Mouse (Mus musculus): ENCODE measurements around the gene Tigit. TPM values are rescaled to one million over a fixed set of nuclear protein-coding genes. Genes with fewer than 3 reads are reported as not detected.

The Tigit gene
- not detected for polyA plus RNA-seq (2014; fragmentation: Illumina TruSeq; extraction: RNeasy Lipid Tissue Mini Kit (QIAGEN cat#74804))

DNA sequence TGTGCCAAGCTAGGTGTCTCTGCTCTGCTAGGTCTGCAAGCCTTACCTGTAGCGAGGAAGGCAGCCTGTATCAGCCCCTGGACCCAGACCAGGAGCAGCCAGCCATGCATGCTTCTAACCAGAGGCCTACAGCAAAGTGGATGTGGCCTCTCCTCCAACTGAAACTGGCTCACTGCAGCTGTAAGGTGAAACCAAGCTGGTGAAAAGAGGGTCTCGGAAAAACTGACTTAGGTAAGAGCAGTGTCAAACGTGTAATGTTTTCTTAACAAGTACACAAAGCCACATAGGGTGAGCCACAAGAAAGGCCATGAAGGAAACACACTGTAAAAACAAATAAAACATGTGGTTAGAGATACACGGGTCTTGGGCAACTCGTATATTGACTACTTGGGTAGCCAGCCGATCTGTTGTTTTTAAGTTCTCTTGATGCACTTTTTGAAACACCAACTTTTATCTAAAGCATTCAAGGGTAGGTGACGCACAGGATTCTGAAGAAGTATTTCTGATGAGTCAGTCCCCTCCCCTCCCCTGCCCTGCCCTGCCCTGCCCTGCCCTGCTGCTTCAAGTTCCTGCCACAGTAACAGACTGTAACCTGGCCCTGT is at the start of gene Tigit:
Tigit (minus strand) TSS at position 169 of the 602 bp plus-strand sequence.

Other genes starting within 250 kb of the Tigit start
- gene Drd3, start 89.9 kb upstream of the Tigit start, polyA plus RNA-seq (2014; fragmentation: Illumina TruSeq; extraction: RNeasy Lipid Tissue Mini Kit (QIAGEN cat#74804)), result not detected
- 14.2 TPM for gene Ccdc191, start 225.7 kb upstream of the Tigit start, polyA plus RNA-seq (2014; fragmentation: Illumina TruSeq; extraction: RNeasy Lipid Tissue Mini Kit (QIAGEN cat#74804))

Data from ovary, adult 10 weeks (tissue).